Mouse (Mus musculus) CD4-positive helper T cell, adult 2 months (primary cell): ENCODE measurements at regions not wholly inside any gene's neighbourhood (a gene's known extent, or its start where the extent isn't known, plus 50 kb on each side); places are given as distances from the start of the nearest gene placed in this dataset.
"Not testable (repeated sequence)": the region's sequence is repeated elsewhere in the genome, so short reads cannot be mapped to it uniquely, and the experiment has no call there.

Source experiments
- DNase-seq: peaks from one replicate; pipeline ENCODE4 v3.0.0-alpha.2; 2012; ENCODE audit warnings: low read depth, missing footprints, low spot score

DNA sequence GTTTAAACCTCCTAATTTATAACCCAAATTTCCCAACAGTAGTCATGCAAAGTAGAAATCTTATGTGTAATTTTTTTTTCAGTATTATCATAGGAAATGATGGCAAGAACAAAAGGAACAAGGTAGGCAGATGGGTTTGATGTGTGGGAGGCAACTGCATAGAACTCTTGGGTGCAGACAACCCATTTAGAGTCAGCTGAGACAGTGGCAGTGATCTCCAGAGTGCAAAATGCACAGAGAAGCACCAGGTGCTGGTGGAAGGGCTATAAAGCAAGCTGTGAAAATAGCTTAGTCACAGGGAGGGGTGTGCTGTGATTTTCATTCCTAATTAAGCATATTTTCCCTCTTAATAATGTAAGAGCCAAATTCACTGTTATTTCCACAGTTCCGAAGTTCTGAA lies 130.5 kb downstream of the Car2 start:
- DNase-seq = no peak

DNA sequence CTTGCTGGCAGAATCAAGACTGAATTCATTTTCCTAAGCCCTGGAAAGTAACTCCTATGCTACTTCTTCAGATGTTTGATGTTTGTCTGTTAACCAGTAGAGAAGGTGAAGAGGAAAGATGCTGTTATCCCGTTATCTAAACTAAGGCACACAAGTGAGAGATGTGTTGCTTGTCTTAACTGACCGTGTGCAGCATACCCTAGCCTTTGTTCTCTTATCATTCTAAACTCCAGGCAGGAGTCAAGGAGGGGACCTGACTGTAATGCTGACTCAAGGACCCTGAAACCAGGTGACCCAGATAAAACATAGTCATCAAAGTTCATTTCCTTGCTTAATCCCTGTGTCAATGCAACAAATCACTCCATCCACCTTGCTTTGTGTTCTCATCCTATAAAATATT lies 136.7 kb downstream of the Car2 start:
- no peak for DNase-seq

DNA sequence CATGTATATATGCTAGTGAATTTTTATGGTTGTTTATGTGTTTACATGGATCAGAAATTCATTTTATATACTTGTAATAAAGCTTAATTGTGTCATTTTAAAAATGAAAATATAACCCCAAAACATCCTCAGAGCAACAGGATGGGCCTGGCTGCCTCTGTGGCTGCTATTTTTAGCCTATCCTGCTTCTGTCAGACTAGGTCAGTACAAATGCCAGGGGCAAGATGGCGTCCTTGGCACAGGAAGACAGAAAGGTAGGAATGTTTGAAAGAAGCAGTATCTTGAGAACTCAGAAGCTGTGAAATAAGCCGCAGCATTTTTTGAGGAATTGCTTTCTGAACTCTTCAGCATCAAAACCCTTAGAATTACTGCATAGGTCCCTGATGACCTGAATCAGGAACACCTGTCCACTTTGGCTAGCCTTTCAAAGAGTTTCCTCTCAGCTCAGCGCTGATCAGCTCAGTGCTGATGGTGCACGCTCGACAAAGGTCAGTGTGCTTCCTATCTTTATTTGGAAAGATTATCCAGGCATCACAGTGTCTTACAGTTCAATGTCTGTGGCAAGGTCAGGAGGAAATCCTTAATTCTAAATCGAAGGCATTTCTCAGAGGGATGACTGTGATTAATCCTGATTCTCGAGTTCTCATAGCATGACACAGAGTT lies 154.9 kb downstream of the Car2 start:
- DNase-seq = no peak

DNA sequence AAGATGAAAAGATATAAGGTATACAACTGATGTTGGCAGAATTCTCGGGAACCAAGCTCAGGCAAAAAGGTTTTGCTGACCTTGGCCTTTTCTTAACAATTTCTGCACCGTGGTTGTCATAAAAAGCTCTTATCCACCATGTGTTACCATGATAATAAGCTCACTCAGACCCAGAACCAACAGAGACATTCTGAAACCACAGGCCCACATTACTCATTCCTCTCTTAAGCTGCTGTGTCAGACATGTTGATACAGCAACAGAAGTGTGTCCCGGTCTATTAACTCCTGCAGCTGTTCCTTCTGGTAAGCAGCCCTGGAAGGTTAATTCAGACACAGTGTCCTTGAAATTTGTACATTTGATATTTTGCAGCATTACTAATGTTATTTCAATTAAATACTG lies 167.9 kb downstream of the Car2 start:
- DNase-seq = no peak

DNA sequence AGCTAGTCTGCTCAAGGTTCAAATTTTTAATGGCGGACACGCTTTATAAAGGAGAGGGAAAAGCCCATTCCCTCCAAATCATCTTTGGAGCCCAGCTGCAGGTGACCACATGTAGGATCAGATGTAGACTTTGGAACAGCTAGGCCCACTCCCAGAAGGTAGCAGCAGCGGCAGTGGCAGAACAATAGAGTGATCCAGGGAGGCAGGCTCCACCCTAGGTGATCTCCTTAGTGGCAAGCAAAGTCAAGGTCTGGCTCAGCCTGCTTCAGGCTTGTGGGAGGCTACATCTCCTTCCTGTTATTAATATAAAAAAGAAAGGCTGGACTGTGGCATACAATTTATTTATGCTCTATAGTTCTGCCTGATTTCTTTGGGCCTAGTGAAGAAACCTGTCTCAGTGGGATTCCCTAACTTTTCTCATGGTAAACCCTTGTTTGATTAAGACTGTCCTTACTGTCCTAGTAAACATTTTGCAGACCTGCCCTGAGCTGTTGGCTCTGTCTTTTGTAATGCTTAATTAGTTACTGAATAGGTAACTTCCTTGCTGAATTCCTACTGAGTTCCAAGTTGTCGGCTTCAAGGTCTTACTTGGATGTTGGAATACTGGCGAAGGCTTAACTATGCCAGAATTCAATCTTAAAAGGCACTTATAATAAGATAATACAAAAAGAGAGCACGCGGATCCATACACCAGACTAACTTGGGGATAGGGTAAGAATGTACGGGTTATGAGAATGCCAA lies 169.6 kb downstream of the Car2 start:
- DNase-seq = not testable (repeated sequence)

DNA sequence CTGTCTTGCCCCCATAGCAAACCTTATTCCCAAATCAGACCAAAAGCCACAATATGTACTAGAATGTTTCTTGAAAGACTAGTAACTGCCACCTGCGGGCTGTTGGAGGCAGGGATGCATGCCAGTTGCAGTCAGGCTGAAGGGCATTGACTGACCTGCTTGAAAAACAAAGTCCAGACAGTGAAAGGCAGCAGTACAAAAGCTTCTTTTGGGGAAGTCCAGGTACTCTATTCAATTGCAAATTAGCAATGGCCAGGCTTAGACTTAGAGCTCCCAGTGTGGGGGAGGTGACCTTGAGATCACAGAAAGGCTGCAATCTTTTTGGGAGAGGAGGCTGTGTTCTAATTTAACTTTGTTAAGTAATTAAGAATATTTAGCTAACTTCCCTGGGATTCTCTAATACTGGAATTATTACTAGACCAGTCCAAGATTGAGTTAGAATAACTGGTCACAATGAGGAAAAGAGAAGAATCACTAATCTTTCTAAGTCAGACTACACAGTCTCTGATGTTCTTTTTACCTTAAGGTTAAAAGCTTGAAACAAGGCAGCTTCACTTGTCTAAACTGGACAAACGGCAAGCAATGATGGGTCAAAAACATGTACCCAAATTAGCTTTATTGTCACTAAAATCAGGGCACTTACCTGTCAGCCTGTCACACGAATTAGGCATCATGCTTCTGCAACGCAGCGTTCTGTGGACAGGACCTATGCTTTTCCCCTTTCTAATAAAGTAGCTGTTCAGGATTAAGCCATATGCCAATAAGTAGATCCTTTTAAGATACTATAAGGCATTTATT lies 170.9 kb downstream of the Car2 start:
- not testable (repeated sequence) for DNase-seq

DNA sequence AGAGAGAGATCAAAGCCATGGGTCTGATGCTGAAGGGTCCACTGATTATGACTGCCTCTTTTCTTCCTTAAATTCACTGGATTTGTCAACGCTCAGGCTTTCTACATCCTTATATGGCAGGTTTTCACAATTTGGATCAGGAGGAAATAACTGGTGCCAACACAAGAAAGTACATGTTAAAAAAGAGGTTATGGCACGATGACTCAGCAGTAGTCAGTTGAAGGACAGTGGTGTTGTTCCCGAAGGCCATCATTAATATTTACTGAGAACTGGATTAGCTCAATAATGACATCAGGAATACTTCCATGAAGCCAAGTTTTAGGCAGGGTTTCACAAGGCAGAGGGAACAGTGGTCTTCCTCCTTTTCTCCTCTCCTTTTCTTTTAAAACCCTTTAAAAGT lies 179.6 kb downstream of the Car2 start:
- DNase-seq = no peak

DNA sequence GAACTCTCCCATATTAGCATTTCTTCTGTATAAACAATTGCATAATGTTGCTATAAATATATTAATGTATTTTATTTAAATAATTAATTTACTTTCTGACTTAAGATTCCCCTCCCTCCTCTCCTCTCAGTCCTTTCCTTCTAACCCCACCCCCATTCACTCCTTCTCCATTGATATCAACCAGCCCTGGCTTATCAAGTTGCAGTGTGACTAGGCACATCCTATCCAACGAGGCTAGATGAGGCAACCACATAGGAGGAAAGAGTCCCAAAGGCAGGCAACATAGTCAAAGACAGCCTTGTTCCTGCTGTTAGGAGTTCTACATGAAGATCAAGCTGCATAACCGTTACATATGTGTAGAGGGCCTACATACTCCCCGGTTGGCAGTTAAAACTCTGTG lies 182.2 kb downstream of the Car2 start:
- no peak for DNase-seq

DNA sequence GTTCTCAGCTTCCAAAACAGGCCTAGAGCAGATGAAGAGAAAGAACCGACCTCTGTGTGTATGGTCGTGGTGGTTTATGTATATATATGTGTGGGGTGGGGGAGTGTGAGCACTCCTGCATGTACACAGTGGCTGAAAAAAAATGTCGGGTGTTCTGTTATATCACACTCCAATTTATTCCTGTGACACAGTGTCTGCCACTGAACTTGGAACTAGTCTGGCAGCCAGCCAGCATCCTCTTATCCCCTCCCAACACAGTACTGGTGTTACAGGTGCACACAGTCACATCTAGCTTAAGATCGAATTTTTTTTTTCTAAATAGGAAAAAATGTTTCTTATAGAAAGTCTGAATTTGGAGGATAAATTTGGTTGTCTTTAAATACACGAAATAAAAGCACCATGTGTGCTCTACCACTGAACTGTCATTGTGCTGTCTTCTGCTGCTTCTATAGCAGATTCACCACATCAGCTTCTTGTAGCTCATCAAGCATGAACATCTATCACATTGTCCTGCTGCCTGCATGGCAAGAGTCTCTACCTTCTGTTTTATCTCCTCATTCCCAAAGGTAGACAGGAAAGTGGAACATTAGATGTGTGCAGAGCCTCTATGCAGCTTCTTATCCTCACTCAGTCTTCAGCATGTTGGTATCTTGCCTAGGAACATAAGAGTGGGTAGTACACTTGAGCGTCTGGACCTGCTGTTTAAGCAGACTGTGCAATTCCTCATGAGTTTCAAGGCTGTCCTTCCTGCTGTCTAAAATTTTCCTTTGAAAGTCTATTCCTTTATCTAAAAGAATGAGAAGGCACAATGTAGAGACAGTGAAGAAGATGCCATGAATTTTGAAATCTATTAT lies 185.2 kb downstream of the Car2 start:
- DNase-seq = no peak

DNA sequence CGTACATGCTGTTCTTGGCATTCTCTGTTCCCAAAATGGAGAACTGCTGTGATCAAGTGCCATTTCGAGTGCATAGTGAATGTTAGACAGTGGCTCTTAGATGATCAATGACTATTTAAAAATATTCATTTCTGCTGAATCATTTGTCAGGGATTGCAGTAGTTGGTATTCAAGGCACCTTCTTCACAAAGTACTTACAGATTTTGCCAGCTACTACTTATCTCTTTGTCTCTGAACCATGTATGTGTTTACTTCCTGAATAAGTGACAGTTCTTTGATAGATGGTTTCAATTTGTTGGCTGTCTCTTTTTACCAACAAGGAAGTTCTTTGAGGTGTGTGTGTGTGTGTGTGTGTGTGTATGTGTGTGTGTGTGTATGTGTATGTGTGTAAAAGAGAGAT lies 187.3 kb downstream of the Car2 start:
- peak; percentile 33 for DNase-seq

DNA sequence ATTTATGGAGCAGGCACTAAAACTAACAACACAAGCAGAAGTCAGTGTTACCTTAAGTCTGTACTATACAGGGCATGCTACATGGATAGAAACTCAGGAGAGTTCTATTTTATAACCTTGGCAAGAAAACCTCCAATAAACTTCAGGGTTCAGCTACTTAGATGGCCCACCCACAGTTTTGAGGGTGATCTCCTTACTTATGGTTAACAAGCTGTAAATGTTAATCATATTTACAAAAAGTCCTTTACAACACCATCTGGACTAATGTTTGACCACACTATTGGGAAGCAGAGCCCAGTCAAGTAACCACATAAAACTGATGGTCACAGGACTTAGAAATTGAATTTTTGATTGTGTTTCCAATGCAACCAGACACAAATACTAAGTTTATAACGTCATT lies 187.8 kb downstream of the Car2 start:
- DNase-seq = no peak

DNA sequence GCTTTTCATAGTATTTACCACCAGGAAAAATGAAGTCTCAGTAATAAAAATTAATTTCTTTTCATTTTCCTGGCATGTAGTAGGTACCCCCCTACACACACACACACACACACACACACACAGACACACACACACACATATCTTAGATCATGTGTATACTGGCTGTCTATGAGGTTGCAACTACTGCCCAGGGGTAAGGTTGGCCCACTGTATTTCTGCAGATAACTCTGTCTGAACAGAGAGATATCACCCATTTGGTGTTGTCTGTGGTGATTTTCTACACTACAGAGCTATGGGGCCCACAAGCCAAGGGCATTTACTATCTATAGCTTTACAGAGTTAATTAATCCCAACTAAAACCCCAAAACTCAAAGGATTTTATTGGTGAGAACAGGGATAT lies 188.9 kb downstream of the Car2 start:
- DNase-seq = no peak

DNA sequence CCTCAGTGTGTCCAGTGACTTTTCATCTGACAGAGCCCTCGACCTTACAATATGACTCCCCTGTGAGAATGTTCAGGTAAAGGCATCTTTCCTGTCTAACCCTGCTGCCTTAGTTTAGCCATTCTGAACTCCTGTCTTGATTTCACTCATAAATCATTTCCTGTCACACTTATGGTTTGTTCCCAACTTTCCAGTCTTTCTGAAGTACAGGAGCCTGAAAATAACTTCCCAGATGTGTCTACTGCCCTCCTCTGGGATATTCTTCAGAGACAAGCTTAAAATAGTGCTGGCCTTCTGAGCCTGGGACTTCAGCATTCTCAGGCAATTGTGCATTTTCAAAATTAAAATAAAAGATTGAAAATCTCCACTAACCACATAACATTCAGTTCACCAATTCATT lies 204.1 kb downstream of the Car2 start:
- no peak for DNase-seq

DNA sequence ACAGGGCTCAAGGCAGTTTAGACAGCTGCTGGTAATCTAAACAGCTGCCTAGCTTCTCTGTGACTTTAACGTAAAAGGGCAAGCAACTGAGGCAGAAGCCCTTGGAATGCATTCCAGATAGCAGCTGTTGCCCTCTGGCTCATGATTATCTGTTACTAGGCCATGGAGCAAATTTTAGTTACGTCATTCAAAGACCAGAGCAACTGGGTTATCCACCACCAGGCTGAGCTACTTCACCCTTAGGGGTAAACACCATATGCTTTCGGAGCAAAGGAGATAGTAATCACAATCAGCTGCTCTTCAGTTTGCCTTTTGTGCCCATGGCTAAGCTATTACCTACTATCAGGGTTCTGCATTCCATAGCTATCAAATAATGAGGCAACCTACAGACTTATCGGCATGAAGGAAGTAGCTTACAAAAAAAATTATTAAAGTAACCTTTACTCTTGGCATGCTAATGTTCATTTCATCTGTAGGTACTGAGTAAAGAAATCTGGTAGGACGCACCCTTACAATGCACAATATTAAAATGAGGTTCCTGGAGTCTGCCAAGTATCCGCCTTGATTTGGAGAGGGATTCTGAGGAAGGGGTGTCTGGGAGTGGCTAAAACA lies 212.2 kb downstream of the Car2 start:
- no peak for DNase-seq

DNA sequence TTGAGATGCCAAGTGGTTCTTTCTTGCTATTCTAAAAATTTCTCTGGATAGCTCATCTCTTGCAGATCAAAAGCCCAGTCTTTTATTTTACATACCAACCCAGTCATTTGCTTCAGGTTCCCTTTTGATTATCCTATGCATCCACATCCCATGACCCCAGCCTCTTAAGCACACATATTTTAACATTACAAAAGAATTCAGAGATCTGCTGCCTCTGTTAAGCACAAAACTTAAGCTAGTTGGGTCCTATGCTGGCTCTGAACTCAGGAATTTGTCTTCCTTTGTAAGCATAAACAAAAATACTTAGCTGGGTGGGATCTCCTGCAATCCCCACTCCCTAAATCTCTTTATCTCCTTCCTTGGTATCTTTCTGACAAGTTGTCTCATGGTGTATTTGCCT lies 212.9 kb downstream of the Car2 start:
- DNase-seq = no peak

DNA sequence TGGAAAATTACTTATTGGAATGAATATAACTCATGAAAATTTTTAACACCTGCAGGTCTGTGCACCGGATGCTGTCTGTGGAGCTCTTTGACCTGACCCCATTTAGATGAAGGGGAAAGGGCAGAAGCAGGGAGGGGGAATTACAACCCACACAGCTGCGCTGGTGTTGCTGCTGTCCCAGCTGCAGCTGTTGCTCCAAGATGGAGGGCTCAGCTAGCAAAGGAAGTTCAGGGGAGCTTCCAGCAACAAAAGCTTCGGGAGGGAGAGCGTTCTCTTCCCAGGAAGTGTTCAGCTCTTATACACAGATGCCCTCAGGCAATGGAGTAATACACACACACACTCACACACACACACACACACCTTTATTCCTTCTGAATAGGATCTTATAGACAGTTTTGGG lies 219.6 kb downstream of the Car2 start:
- DNase-seq = no peak

DNA sequence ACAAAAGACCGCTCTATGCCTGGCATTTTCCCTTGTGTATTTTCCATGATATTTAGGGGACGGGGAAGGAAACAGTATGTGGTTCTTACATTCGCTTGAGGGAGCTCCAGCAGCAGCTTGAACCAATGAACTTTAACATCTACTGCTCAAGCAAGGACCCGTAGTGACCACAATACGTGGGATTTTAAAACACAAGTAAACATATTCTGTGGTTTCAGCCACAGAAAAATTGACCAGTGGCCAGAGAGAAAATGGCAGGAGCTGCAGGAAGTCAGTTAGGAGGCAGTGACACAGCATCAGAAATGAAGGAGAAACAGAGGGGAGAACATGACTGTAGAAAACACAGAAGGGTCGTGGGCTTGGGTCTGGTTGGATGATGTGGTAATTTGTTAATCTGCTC lies 220.2 kb downstream of the Car2 start:
- no peak for DNase-seq

DNA sequence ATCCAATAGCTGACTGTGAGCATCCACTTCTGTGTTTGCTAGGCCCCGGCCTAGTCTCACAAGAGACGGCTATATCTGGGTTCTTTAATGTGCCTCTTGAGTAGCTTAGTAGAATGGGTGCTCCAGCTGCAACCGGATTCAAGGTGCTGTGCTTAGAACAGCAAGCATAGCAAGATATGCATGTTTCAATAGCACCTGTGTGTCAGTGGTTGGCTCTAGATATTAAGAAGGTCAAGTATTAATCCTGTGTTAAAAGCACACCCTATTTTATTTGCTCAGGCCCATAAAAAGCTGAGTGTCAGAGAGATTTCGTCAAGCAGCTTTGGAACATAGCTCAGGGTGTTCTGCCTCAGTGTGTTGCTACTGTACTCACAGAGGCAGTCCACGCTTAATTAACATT lies 221.2 kb downstream of the Car2 start:
- DNase-seq = no peak

DNA sequence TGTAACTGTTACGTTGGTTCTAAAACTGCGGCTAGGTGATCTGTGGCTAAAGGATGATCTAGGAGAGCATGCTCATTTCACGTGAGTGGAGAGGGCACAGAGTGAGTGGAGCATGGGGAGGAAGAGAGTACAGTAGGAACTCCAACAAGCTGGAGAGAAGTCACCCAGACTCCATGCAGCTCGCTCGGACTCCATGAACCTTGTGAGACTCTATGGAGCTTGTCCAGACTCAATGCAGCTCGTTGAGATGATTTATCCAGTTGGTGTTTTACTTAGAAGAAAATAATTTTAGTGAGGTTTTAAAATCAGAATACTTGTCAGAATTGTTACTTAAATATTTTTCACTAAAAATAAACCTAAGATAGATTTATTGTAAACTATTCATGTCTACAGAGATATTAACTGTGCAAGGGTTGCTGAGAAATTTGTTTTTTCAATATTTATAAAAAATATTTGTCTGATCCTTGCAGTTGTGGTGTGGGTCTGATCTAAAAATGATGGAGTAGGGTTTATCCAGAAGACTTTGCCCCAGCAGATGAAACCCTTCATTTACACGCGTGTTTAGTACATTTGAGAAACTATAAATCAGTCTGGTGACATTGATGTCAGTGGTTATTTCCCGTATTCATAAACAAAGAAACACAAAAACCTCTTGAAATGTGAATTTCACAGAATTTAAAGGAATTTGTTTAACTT lies 222.3 kb downstream of the Car2 start:
- no peak for DNase-seq

DNA sequence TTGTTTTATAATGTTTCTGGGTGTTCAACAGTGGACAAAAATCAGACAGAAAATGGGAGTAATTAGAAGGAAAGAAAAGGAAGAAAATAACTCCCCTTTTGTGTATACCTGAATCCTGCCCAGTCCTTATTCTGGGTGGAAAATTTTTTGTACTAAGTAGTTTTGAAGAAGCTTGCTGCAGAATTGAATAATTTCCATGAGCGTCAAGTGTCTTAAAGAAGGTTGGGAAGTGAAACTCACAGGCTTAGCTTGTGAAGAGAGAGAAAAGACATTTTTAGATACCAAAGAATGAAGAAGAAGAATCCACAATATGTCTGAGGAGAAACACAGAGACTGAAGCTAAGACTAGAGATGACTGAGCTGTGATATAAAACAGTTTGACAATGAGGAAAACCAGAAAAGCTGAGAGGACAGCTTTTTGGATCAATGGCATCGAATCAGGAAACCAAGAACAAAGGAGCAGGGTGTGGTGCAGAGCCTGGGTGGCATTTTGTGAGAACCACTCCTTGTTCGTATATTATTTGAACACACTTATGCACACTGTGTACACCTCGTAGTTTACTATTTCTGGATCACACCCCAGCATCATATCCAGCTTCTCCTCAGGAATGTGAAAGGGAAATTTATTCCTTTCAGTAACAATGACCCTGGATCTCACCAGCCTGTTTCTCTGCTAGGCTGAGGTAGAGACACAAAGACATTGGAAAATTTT lies 221.9 kb downstream of the Gm9733 start:
- no peak for DNase-seq
